Mouse (Mus musculus): ENCODE measurements at regions not wholly inside any gene's neighbourhood (a gene's known extent, or its start where the extent isn't known, plus 50 kb on each side); places are given as distances from the start of the nearest gene placed in this dataset.

- Histone ChIP-seq H3K4me1 (no peaks in the 10 kb centered on the region), H3K27me3 (replicated peaks) (peaks cover 17% of the 10 kb centered on the region), H3K4me3 (no peak overlapping the region), H3K4me2 (no peak overlapping the region), H3K36me3 (no peaks in the 10 kb centered on the region), H3K27ac (no peak overlapping the region), H3K9me3 (replicated peaks) (no peaks in the 10 kb centered on the region), H3K9ac (no peak overlapping the region)
- WGBS (ENCODE audit: insufficient replicate concordance): 63% methylated on average over 12 of the region's 12 CpGs
- no peak for ATAC-seq
Measured at GRCm38 (mm10) chr10:92163851-92164647, 558.2 kb downstream of the Nedd1 start.

- no peak for ATAC-seq
- Histone ChIP-seq H3K9me3 (replicated peaks) (no peaks in the 10 kb centered on the region), H3K4me3 (no peak overlapping the region), H3K4me2 (no peak overlapping the region), H3K36me3 (no peaks in the 10 kb centered on the region), H3K4me1 (no peaks in the 10 kb centered on the region), H3K27ac (no peak overlapping the region), H3K9ac (no peak overlapping the region), H3K27me3 (replicated peaks) (peaks cover 17% of the 10 kb centered on the region)
- WGBS (ENCODE audit: insufficient replicate concordance): 11% methylated on average over 7 of the region's 7 CpGs
Measured at GRCm38 (mm10) chr10:92163071-92163504, 559.1 kb downstream of the Nedd1 start.

GRCm38 (mm10) chr10:92162473-92163011 lies 559.7 kb downstream of the Nedd1 start:
- Histone ChIP-seq H3K4me2 (peak overlapping the region; percentile 49), H3K27me3 (replicated peaks) (peaks cover 17% of the 10 kb centered on the region), H3K4me3 (peak overlapping the region; percentile 26), H3K9ac (no peak overlapping the region), H3K4me1 (no peaks in the 10 kb centered on the region), H3K27ac (no peak overlapping the region), H3K36me3 (no peaks in the 10 kb centered on the region), H3K9me3 (replicated peaks) (no peaks in the 10 kb centered on the region)
- WGBS (ENCODE audit: insufficient replicate concordance): 4% methylated on average over 29 of the region's 29 CpGs
- ATAC-seq: no peak

GRCm38 (mm10) chr10:92161501-92161900 lies 560.7 kb downstream of the Nedd1 start:
- Histone ChIP-seq H3K4me3 (no peak overlapping the region), H3K9ac (no peak overlapping the region), H3K27me3 (replicated peaks) (peaks cover 17% of the 10 kb centered on the region), H3K36me3 (no peaks in the 10 kb centered on the region), H3K4me1 (no peaks in the 10 kb centered on the region), H3K4me2 (no peak overlapping the region), H3K27ac (no peak overlapping the region), H3K9me3 (replicated peaks) (no peaks in the 10 kb centered on the region)
- 18% methylated on average over 9 of the region's 9 CpGs for WGBS (ENCODE audit: insufficient replicate concordance)
- ATAC-seq: no peak

GRCm38 (mm10) chr10:92146263-92146662 lies 576.0 kb downstream of the Nedd1 start:
- no peaks in the 10 kb centered on the region for H3K27me3 ChIP-seq (replicated peaks)
- no peak overlapping the region for H3K4me2 ChIP-seq
- no peak overlapping the region for H3K27ac ChIP-seq
- H3K36me3 ChIP-seq: no peaks in the 10 kb centered on the region
- H3K4me3 ChIP-seq: no peak overlapping the region
- no peak overlapping the region for H3K9ac ChIP-seq
- H3K9me3 ChIP-seq (replicated peaks): no peaks in the 10 kb centered on the region
- no peak for ATAC-seq
- WGBS (ENCODE audit: insufficient replicate concordance): 42% methylated on average over 3 of the region's 3 CpGs
- no peaks in the 10 kb centered on the region for H3K4me1 ChIP-seq

- H3K27ac ChIP-seq: no peak overlapping the region
- H3K4me2 ChIP-seq: no peak overlapping the region
- WGBS (ENCODE audit: insufficient replicate concordance): 74% methylated on average over 5 of the region's 5 CpGs
- no peaks in the 10 kb centered on the region; the same call in 1 of the 2 replicates for H3K9me3 ChIP-seq (replicated peaks)
- no peak for ATAC-seq
- H3K4me1 ChIP-seq: no peaks in the 10 kb centered on the region
- H3K36me3 ChIP-seq: no peaks in the 10 kb centered on the region
- no peaks in the 10 kb centered on the region for H3K27me3 ChIP-seq (replicated peaks)
- H3K4me3 ChIP-seq: no peak overlapping the region
- no peak overlapping the region for H3K9ac ChIP-seq
Measured at GRCm38 (mm10) chr10:92135521-92135920, 586.7 kb downstream of the Nedd1 start.

GRCm38 (mm10) chr10:92112790-92113189 lies 609.4 kb downstream of the Nedd1 start:
- no peak overlapping the region for H3K9ac ChIP-seq
- no peaks in the 10 kb centered on the region for H3K9me3 ChIP-seq (replicated peaks)
- H3K36me3 ChIP-seq: no peaks in the 10 kb centered on the region
- H3K4me2 ChIP-seq: no peak overlapping the region
- H3K4me3 ChIP-seq: no peak overlapping the region
- WGBS (ENCODE audit: insufficient replicate concordance): 24% methylated on average over 2 of the region's 2 CpGs
- no peak overlapping the region for H3K27ac ChIP-seq
- no peaks in the 10 kb centered on the region for H3K27me3 ChIP-seq (replicated peaks)
- no peaks in the 10 kb centered on the region for H3K4me1 ChIP-seq
- no peak for ATAC-seq

- WGBS (ENCODE audit: insufficient replicate concordance): 61% methylated on average over 6 of the region's 6 CpGs
- Histone ChIP-seq H3K4me2 (no peak overlapping the region), H3K9me3 (replicated peaks) (no peaks in the 10 kb centered on the region), H3K36me3 (no peaks in the 10 kb centered on the region), H3K4me1 (no peaks in the 10 kb centered on the region), H3K27me3 (replicated peaks) (no peaks in the 10 kb centered on the region), H3K9ac (no peak overlapping the region), H3K4me3 (no peak overlapping the region), H3K27ac (no peak overlapping the region)
- no peak for ATAC-seq
Measured at GRCm38 (mm10) chr10:92106331-92106730, 615.9 kb downstream of the Nedd1 start.

- Histone ChIP-seq H3K36me3 (no peaks in the 10 kb centered on the region), H3K9me3 (replicated peaks) (no peaks in the 10 kb centered on the region), H3K27ac (no peak overlapping the region), H3K9ac (no peak overlapping the region), H3K4me3 (no peak overlapping the region), H3K27me3 (replicated peaks) (no peaks in the 10 kb centered on the region), H3K4me2 (no peak overlapping the region), H3K4me1 (no peaks in the 10 kb centered on the region)
- 42% methylated on average over 9 of the region's 9 CpGs for WGBS (ENCODE audit: insufficient replicate concordance)
- no peak for ATAC-seq
Measured at GRCm38 (mm10) chr10:92103887-92104286, 618.3 kb downstream of the Nedd1 start.

- H3K9ac ChIP-seq: no peak overlapping the region
- WGBS (ENCODE audit: insufficient replicate concordance): 58% methylated on average over 4 of the region's 4 CpGs
- H3K36me3 ChIP-seq: no peaks in the 10 kb centered on the region
- no peaks in the 10 kb centered on the region for H3K27me3 ChIP-seq (replicated peaks)
- H3K4me2 ChIP-seq: no peak overlapping the region
- no peaks in the 10 kb centered on the region for H3K4me1 ChIP-seq
- H3K4me3 ChIP-seq: no peak overlapping the region
- ATAC-seq: no peak
- no peaks in the 10 kb centered on the region for H3K9me3 ChIP-seq (replicated peaks)
- no peak overlapping the region for H3K27ac ChIP-seq
Measured at GRCm38 (mm10) chr10:92102755-92103154, 619.5 kb downstream of the Nedd1 start.

GRCm38 (mm10) chr10:92097562-92097961 lies 624.7 kb downstream of the Nedd1 start:
- Histone ChIP-seq H3K4me2 (no peak overlapping the region), H3K27ac (no peak overlapping the region), H3K9ac (no peak overlapping the region), H3K36me3 (no peaks in the 10 kb centered on the region), H3K4me3 (no peak overlapping the region), H3K27me3 (replicated peaks) (no peaks in the 10 kb centered on the region), H3K9me3 (replicated peaks) (no peaks in the 10 kb centered on the region), H3K4me1 (no peaks in the 10 kb centered on the region)
- no peak for ATAC-seq
- WGBS (ENCODE audit: insufficient replicate concordance): 21% methylated on average over 7 of the region's 7 CpGs

GRCm38 (mm10) chr10:92097081-92097480 lies 625.1 kb downstream of the Nedd1 start:
- no peak overlapping the region for H3K4me3 ChIP-seq

More at GRCm38 (mm10) chr10:92097081-92097480, 625.1 kb downstream of the Nedd1 start:
- no peak overlapping the region for H3K4me2 ChIP-seq
- H3K27ac ChIP-seq: no peak overlapping the region
- WGBS (ENCODE audit: insufficient replicate concordance): 80% methylated on average over 4 of the region's 4 CpGs
- H3K9me3 ChIP-seq (replicated peaks): no peaks in the 10 kb centered on the region
- H3K27me3 ChIP-seq (replicated peaks): no peaks in the 10 kb centered on the region
- ATAC-seq: no peak
- H3K36me3 ChIP-seq: no peaks in the 10 kb centered on the region
- no peak overlapping the region for H3K9ac ChIP-seq
- no peaks in the 10 kb centered on the region for H3K4me1 ChIP-seq

Data from liver, embryonic 12.5 days (tissue).